Mouse (Mus musculus) lung, postnatal 0 days (tissue): ENCODE measurements around the gene 4833439L19Rik. TPM values are rescaled to one million over a fixed set of nuclear protein-coding genes. Genes with fewer than 3 reads are reported as not detected.

Experiments
- ATAC-seq: fragments of 200-750 bp; cut with Nextera tagmentation; 2 replicates; pipeline ENCODE4 v1.8.0; 2017; ENCODE audit warnings: moderate library complexity
- DNase-seq: peaks from one replicate; pipeline ENCODE4 v3.0.0-alpha.2; 2016; ENCODE audit warnings: low spot score
- H3K27ac ChIP-seq: fragments of 300-500 bp; sonication (generic); 2 replicates; pipeline ENCODE4 v1.5.1; 2014; ENCODE audit warnings: antibody characterized with exemption, mild to moderate bottlenecking, low read length, mixed read lengths
- H3K27me3 ChIP-seq: fragments of 300-500 bp; sonication (generic); replicated peaks from 2 replicates; pipeline ENCODE4 v1.6.1; 2014; ENCODE audit warnings: low read length, mixed read lengths; ENCODE audit not compliant: insufficient read depth
- H3K36me3 ChIP-seq: fragments of 300-500 bp; sonication (generic); 2 replicates; pipeline ENCODE4 v1.6.1; 2014; ENCODE audit warnings: low read length, mixed read lengths; ENCODE audit not compliant: insufficient read depth
- H3K4me1 ChIP-seq: fragments of 300-500 bp; sonication (generic); 2 replicates; pipeline ENCODE4 v1.6.1; 2014; ENCODE audit warnings: antibody characterized with exemption, low read depth, low read length, mixed read lengths; ENCODE audit not compliant: insufficient read depth
- H3K4me2 ChIP-seq: fragments of 300-500 bp; sonication (generic); replicated peaks from 2 replicates; pipeline ENCODE4 v1.6.1; 2014; ENCODE audit warnings: low read depth, mild to moderate bottlenecking, low read length, moderate library complexity, mixed read lengths
- H3K4me3 ChIP-seq: fragments of 300-500 bp; sonication (generic); 2 replicates; pipeline ENCODE4 v1.5.1; 2014; ENCODE audit warnings: low read depth, low read length
- H3K9ac ChIP-seq: fragments of 300-500 bp; sonication (generic); replicated peaks from 2 replicates; pipeline ENCODE4 v1.6.1; 2014; ENCODE audit warnings: low read depth, mild to moderate bottlenecking
- H3K9me3 ChIP-seq: fragments of 300-500 bp; sonication (generic); 2 replicates; pipeline ENCODE4 v1.6.1; 2016; ENCODE audit warnings: low read length, mixed read lengths
- CTCF ChIP-seq: IDR thresholded peaks from 2 replicates; pipeline ENCODE4 v1.5.1; 2016; ENCODE audit warnings: antibody characterized with exemption, mild to moderate bottlenecking
- EP300 ChIP-seq: IDR thresholded peaks from 2 replicates; pipeline ENCODE4 v1.6.1; 2016; ENCODE audit warnings: antibody characterized with exemption, mild to moderate bottlenecking, control low read depth
- WGBS: fragments of 180-500 bp; shearing (Covaris S2); extraction: QIAGEN DNeasy Blood & Tissue Kit; methylation state at CpG from one replicate; pipeline ENCODE4 v1.1.7; 2014; 5-methylcytosine and 5-hydroxymethylcytosine counted together
- polyA plus RNA-seq: library from polyadenylated mRNA; unstranded; fragments of >200 nt; fragmentation: Nextera tagmentation; extraction: Ambion mirVana; gene quantifications from 2 replicates; pipeline ENCODE4 v1.2.1, GENCODE M21; 2015

Gene 4833439L19Rik
- polyA plus RNA-seq, 1 experiment from 2014 or later: 105 TPM

GRCm38 (mm10) chr13:54589996-54590951, 25.0 kb upstream of the 4833439L19Rik start, which contains the start of the genes Nop16 and Higd2a:
Gene Nop16, minus strand, starts transcription at chr13:54590090.
Gene Higd2a, plus strand, starts transcription at chr13:54590207.
- WGBS: under 1% methylated on average over 51 of the region's 51 CpGs

GRCm38 (mm10) chr13:54589414-54589995, 24.3 kb upstream of the 4833439L19Rik start:
- WGBS: 3% methylated on average over 24 of the region's 24 CpGs
- ATAC-seq: no peak; the same call in none of the 2 replicates
- H3K9ac ChIP-seq: peak overlapping the region; percentile 69

More at GRCm38 (mm10) chr13:54589996-54590951, 25.0 kb upstream of the 4833439L19Rik start, which contains the start of the genes Nop16 and Higd2a:
- Histone ChIP-seq H3K9ac (peak within 1 kb of the TSS; percentile 69), H3K4me1 (peaks cover 4% of the 10 kb centered on the region; the same call in 1 of the 2 replicates), H3K9me3 (no peaks in the 10 kb centered on the region), H3K27me3 (no peaks in the 10 kb centered on the region), H3K27ac (peak within 1 kb of the TSS; percentile 87), H3K36me3 (peaks cover 4% of the 10 kb centered on the region; the same call in 1 of the 2 replicates), H3K4me2 (peak within 1 kb of the TSS; percentile 78), H3K4me3 (peak within 1 kb of the TSS; percentile 77)
- ATAC-seq: peak; percentile 99
- DNase-seq: peak; percentile 99
- TF ChIP-seq CTCF: no peak
- no peak for TF ChIP-seq EP300

GRCm38 (mm10) chr13:54585831-54586230, 20.6 kb upstream of the 4833439L19Rik start:
- Histone ChIP-seq H3K27ac (no peak overlapping the region), H3K9me3 (no peaks in the 10 kb centered on the region), H3K4me1 (peaks cover 6% of the 10 kb centered on the region; the same call in 1 of the 2 replicates), H3K27me3 (no peaks in the 10 kb centered on the region), H3K9ac (no peak overlapping the region), H3K36me3 (peaks cover 4% of the 10 kb centered on the region; the same call in 1 of the 2 replicates), H3K4me3 (no peak overlapping the region), H3K4me2 (no peak overlapping the region)
- WGBS: 72% methylated on average over 11 of the region's 11 CpGs
- ATAC-seq: no peak
- TF ChIP-seq CTCF (no peak), EP300 (no peak)
- DNase-seq: no peak

More at GRCm38 (mm10) chr13:54589414-54589995, 24.3 kb upstream of the 4833439L19Rik start:
- peaks cover 4% of the 10 kb centered on the region; the same call in 1 of the 2 replicates for H3K4me1 ChIP-seq
- peak overlapping the region; percentile 78 for H3K4me2 ChIP-seq
- no peaks in the 10 kb centered on the region for H3K9me3 ChIP-seq
- TF ChIP-seq EP300 (no peak; the same call in 1 of the 2 replicates), CTCF (no peak)
- no peaks in the 10 kb centered on the region for H3K27me3 ChIP-seq
- H3K4me3 ChIP-seq: peak overlapping the region; percentile 77
- no peak for DNase-seq
- H3K36me3 ChIP-seq: no peaks in the 10 kb centered on the region; the same call in 1 of the 2 replicates
- H3K27ac ChIP-seq: no peak overlapping the region

GRCm38 (mm10) chr13:54582860-54583259, 17.6 kb upstream of the 4833439L19Rik start:
- Histone ChIP-seq H3K4me1 (peaks cover 5% of the 10 kb centered on the region; the same call in 1 of the 2 replicates), H3K4me2 (no peak overlapping the region), H3K4me3 (no peak overlapping the region), H3K9ac (no peak overlapping the region), H3K9me3 (no peaks in the 10 kb centered on the region), H3K27me3 (no peaks in the 10 kb centered on the region), H3K27ac (peak overlapping the region; percentile 26; the same call in 1 of the 2 replicates), H3K36me3 (peaks cover 4% of the 10 kb centered on the region; the same call in 1 of the 2 replicates)
- TF ChIP-seq EP300: no peak
- ATAC-seq (no peak), DNase-seq (no peak)
- 85% methylated on average over 5 of the region's 5 CpGs for WGBS

- no peak overlapping the region for H3K4me3 ChIP-seq
- no peaks in the 10 kb centered on the region for H3K9me3 ChIP-seq
- ATAC-seq (peak; percentile 48), DNase-seq (peak; percentile 48)
- H3K36me3 ChIP-seq: 0 out of 2 replicates have a peak, but pooled peaks cover 4% of the 10 kb centered on the region
- H3K27ac ChIP-seq: peak overlapping the region; percentile 26; the same call in 1 of the 2 replicates
- H3K27me3 ChIP-seq: no peaks in the 10 kb centered on the region
- peaks cover 5% of the 10 kb centered on the region; the same call in 1 of the 2 replicates for H3K4me1 ChIP-seq
- no peak for TF ChIP-seq EP300
- TF ChIP-seq CTCF: no peak
- no peak overlapping the region for H3K9ac ChIP-seq
- WGBS: 41% methylated on average over 10 of the region's 10 CpGs
- no peak overlapping the region for H3K4me2 ChIP-seq
These were observed 16.9 kb upstream of the 4833439L19Rik start for GRCm38 (mm10) chr13:54582126-54582525.

GRCm38 (mm10) chr13:54581385-54581784, 16.1 kb upstream of the 4833439L19Rik start:
- Histone ChIP-seq H3K27me3 (no peaks in the 10 kb centered on the region), H3K9ac (no peak overlapping the region), H3K9me3 (no peaks in the 10 kb centered on the region), H3K27ac (peak overlapping the region; percentile 43; the same call in 1 of the 2 replicates), H3K4me3 (no peak overlapping the region), H3K4me1 (peaks cover 5% of the 10 kb centered on the region; the same call in 1 of the 2 replicates), H3K4me2 (no peak overlapping the region), H3K36me3 (0 out of 2 replicates have a peak, but pooled peaks cover 4% of the 10 kb centered on the region)
- ATAC-seq (peak; percentile 74), DNase-seq (peak; percentile 67)
- no peak for TF ChIP-seq CTCF
- no peak for TF ChIP-seq EP300
- WGBS: 55% methylated on average over 2 of the region's 2 CpGs
